Mouse (Mus musculus): ENCODE measurements at regions not wholly inside any gene's neighbourhood (a gene's known extent, or its start where the extent isn't known, plus 50 kb on each side); places are given as distances from the start of the nearest gene placed in this dataset.

DNA sequence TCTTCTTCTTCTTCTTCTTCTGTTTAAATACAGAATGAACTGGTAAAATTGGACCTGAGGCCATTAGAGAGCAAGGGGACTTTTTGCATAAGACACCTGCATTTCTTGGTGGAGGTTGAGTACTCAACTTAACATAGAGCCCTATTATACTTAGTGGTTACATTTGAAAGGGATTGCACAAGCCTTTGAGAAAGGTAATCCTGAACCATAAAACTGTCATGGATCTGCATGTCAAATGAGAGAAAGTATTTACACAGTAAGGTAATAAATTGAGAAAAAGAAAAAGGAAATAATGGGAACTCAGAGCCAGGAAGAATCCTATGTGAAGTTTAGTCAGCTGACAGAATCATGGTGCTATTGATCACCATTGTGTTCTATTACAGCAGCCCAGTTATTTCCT is 258.1 kb upstream of the 2610001J05Rik start:
- no peak for TF ChIP-seq POLR2A (IDR thresholded peaks at IDR 0.05; ENCODE audit: borderline replicate concordance, control insufficient read depth, low read depth, low read length)
- no peak for TF ChIP-seq CTCF (IDR thresholded peaks at IDR 0.05; ENCODE audit: control insufficient read depth, insufficient read depth, low read length)
- H3K27ac ChIP-seq (ENCODE audit: control insufficient read depth, insufficient read depth, low read depth, low read length, poor library complexity), result no peak overlapping the region
- no peaks in the 10 kb centered on the region for H3K4me1 ChIP-seq (ENCODE audit: control insufficient read depth, insufficient read depth, low read length)
- no peak overlapping the region for H3K4me3 ChIP-seq (replicated peaks; ENCODE audit: control insufficient read depth, low read depth, low read length)

- TF ChIP-seq CTCF (IDR thresholded peaks at IDR 0.05; ENCODE audit: control insufficient read depth, insufficient read depth, low read length) (no peak), POLR2A (IDR thresholded peaks at IDR 0.05; ENCODE audit: borderline replicate concordance, control insufficient read depth, low read depth, low read length) (no peak)
- Histone ChIP-seq H3K27ac (ENCODE audit: control insufficient read depth, insufficient read depth, low read depth, low read length, poor library complexity) (no peak overlapping the region), H3K4me1 (ENCODE audit: control insufficient read depth, insufficient read depth, low read length) (no peaks in the 10 kb centered on the region), H3K4me3 (replicated peaks; ENCODE audit: control insufficient read depth, low read depth, low read length) (no peak overlapping the region)
- WGBS, result 72% methylated on average over 3 of the region's 3 CpGs
Measured at GRCm38 (mm10) chr6:14122311-14122710, 251.0 kb upstream of the 2610001J05Rik start.

GRCm38 (mm10) chr6:14121479-14121878 is 250.2 kb upstream of the 2610001J05Rik start:
- TF ChIP-seq POLR2A (IDR thresholded peaks at IDR 0.05; ENCODE audit: borderline replicate concordance, control insufficient read depth, low read depth, low read length) (no peak), CTCF (IDR thresholded peaks at IDR 0.05; ENCODE audit: control insufficient read depth, insufficient read depth, low read length) (no peak)
- WGBS, result 70% methylated on average over 5 of the region's 5 CpGs
- no peak overlapping the region for H3K27ac ChIP-seq (ENCODE audit: control insufficient read depth, insufficient read depth, low read depth, low read length, poor library complexity)
- no peaks in the 10 kb centered on the region for H3K4me1 ChIP-seq (ENCODE audit: control insufficient read depth, insufficient read depth, low read length)
- H3K4me3 ChIP-seq (replicated peaks; ENCODE audit: control insufficient read depth, low read depth, low read length), result no peak overlapping the region

- H3K27ac ChIP-seq (ENCODE audit: control insufficient read depth, insufficient read depth, low read depth, low read length, poor library complexity), result no peak overlapping the region
- 77% methylated on average over 1 of the region's 1 CpGs for WGBS
- no peaks in the 10 kb centered on the region for H3K4me1 ChIP-seq (ENCODE audit: control insufficient read depth, insufficient read depth, low read length)
- TF ChIP-seq POLR2A (IDR thresholded peaks at IDR 0.05; ENCODE audit: borderline replicate concordance, control insufficient read depth, low read depth, low read length), result no peak
- TF ChIP-seq CTCF (IDR thresholded peaks at IDR 0.05; ENCODE audit: control insufficient read depth, insufficient read depth, low read length), result no peak
- H3K4me3 ChIP-seq (replicated peaks; ENCODE audit: control insufficient read depth, low read depth, low read length), result no peak overlapping the region
Measured at GRCm38 (mm10) chr6:14094907-14095306, 223.6 kb upstream of the 2610001J05Rik start.

- Histone ChIP-seq H3K4me3 (replicated peaks; ENCODE audit: control insufficient read depth, low read depth, low read length) (no peak overlapping the region), H3K4me1 (ENCODE audit: control insufficient read depth, insufficient read depth, low read length) (no peaks in the 10 kb centered on the region), H3K27ac (ENCODE audit: control insufficient read depth, insufficient read depth, low read depth, low read length, poor library complexity) (no peak overlapping the region)
- TF ChIP-seq POLR2A (IDR thresholded peaks at IDR 0.05; ENCODE audit: borderline replicate concordance, control insufficient read depth, low read depth, low read length) (no peak), CTCF (IDR thresholded peaks at IDR 0.05; ENCODE audit: control insufficient read depth, insufficient read depth, low read length) (no peak)
- WGBS, result 53% methylated on average over 1 of the region's 1 CpGs
Measured at GRCm38 (mm10) chr6:14081884-14082283, 210.6 kb upstream of the 2610001J05Rik start.

GRCm38 (mm10) chr6:14063735-14064134 is 192.4 kb upstream of the 2610001J05Rik start:
- Histone ChIP-seq H3K4me1 (ENCODE audit: control insufficient read depth, insufficient read depth, low read length) (no peaks in the 10 kb centered on the region), H3K4me3 (replicated peaks; ENCODE audit: control insufficient read depth, low read depth, low read length) (no peak overlapping the region), H3K27ac (ENCODE audit: control insufficient read depth, insufficient read depth, low read depth, low read length, poor library complexity) (no peak overlapping the region)
- WGBS, result 78% methylated on average over 2 of the region's 2 CpGs
- TF ChIP-seq POLR2A (IDR thresholded peaks at IDR 0.05; ENCODE audit: borderline replicate concordance, control insufficient read depth, low read depth, low read length), result no peak
- TF ChIP-seq CTCF (IDR thresholded peaks at IDR 0.05; ENCODE audit: control insufficient read depth, insufficient read depth, low read length), result no peak

DNA sequence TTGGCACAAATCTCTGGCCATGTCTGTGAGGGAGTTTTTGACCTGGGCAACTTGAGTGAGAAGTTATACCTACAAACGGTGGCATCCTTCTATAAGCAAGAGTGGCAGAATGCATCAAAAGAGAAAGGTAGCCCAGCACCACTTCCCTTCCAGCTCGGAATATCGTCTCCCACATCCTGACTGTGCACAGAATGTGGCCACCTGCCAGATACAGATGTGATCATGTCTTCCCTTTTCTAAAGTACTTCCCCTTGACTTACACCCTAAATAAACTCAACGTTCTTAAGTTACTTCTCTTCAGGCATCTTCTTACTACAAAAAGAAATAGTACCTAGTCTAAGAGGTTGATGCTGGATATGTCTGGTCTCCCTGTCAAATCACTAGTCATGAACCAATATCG is 175.2 kb upstream of the 2610001J05Rik start:
- TF ChIP-seq CTCF (IDR thresholded peaks at IDR 0.05; ENCODE audit: control insufficient read depth, insufficient read depth, low read length) (no peak), POLR2A (IDR thresholded peaks at IDR 0.05; ENCODE audit: borderline replicate concordance, control insufficient read depth, low read depth, low read length) (no peak)
- Histone ChIP-seq H3K27ac (ENCODE audit: control insufficient read depth, insufficient read depth, low read depth, low read length, poor library complexity) (no peak overlapping the region), H3K4me1 (ENCODE audit: control insufficient read depth, insufficient read depth, low read length) (no peaks in the 10 kb centered on the region), H3K4me3 (replicated peaks; ENCODE audit: control insufficient read depth, low read depth, low read length) (no peak overlapping the region)
- WGBS, result 25% methylated on average over 5 of the region's 5 CpGs

- no peaks in the 10 kb centered on the region for H3K4me1 ChIP-seq (ENCODE audit: control insufficient read depth, insufficient read depth, low read length)
- H3K27ac ChIP-seq (ENCODE audit: control insufficient read depth, insufficient read depth, low read depth, low read length, poor library complexity), result no peak overlapping the region
- WGBS, result 47% methylated on average over 3 of the region's 3 CpGs
- H3K4me3 ChIP-seq (replicated peaks; ENCODE audit: control insufficient read depth, low read depth, low read length), result no peak overlapping the region
- TF ChIP-seq POLR2A (IDR thresholded peaks at IDR 0.05; ENCODE audit: borderline replicate concordance, control insufficient read depth, low read depth, low read length) (no peak), CTCF (IDR thresholded peaks at IDR 0.05; ENCODE audit: control insufficient read depth, insufficient read depth, low read length) (no peak)
Measured at GRCm38 (mm10) chr6:14044654-14045053, 173.3 kb upstream of the 2610001J05Rik start.

GRCm38 (mm10) chr6:14025898-14026297 is 154.6 kb upstream of the 2610001J05Rik start:
- Histone ChIP-seq H3K27ac (ENCODE audit: control insufficient read depth, insufficient read depth, low read depth, low read length, poor library complexity) (no peak overlapping the region), H3K4me1 (ENCODE audit: control insufficient read depth, insufficient read depth, low read length) (no peaks in the 10 kb centered on the region), H3K4me3 (replicated peaks; ENCODE audit: control insufficient read depth, low read depth, low read length) (no peak overlapping the region)
- WGBS, result 11% methylated on average over 2 of the region's 2 CpGs
- TF ChIP-seq CTCF (IDR thresholded peaks at IDR 0.05; ENCODE audit: control insufficient read depth, insufficient read depth, low read length), result no peak
- no peak for TF ChIP-seq POLR2A (IDR thresholded peaks at IDR 0.05; ENCODE audit: borderline replicate concordance, control insufficient read depth, low read depth, low read length)

Data from bone marrow, adult 2 months (tissue).